Mouse (Mus musculus): ENCODE data around the gene Map2k6. TPM values are rescaled to one million over a fixed set of nuclear protein-coding genes. Genes with fewer than 3 reads are reported as not detected.

The Map2k6 gene
- polyA plus RNA-seq, 1 experiment from 2014 or later = 3.4 TPM

DNA sequence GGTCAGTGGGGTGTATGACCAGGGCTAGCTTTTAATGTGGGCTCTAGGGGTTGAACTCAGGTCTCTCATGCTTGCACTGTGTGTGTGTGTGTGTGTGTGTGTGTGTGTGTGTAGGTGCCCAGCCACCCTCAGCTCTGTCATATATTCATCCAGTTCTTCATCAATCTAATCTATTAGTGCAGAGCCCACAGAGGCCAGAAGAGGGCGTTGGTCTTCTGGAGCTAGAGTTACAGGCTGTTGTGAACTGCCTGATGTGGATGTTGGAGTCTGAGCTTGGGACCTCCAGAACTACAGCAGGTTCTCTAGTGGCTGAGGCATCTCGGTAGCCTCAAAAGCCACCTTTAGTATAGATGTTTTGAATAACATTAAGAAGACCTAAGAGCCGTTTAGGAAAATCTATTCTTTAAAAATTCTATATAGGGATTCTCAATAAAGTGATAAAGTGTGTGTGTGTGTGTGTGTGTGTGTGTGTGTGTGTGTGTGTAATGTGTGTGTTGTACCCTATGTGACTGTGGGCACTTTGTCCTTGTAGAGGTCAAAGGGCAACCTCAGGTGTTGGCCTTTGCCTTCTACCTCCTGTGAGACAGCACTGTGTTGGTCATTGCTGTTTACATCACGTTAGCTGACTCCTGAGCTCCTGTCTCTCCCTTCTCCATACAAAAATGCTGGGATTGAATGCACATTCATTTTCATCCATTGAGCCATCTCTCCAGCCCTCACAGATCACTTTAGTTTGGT, 96.6 kb downstream of the Map2k6 start:
- WGBS = 78% methylated on average over 4 of the region's 4 CpGs
- H3K27me3 ChIP-seq (replicated peaks; ENCODE audit: control insufficient read depth, insufficient read depth, low read length) = no peaks in the 10 kb centered on the region
- H3K4me3 ChIP-seq (ENCODE audit: low read depth, low read length) = no peak overlapping the region
- 0 out of 2 replicates have a peak, but pooled peaks have one; percentile 19 for TF ChIP-seq CTCF (IDR thresholded peaks at IDR 0.05; ENCODE audit: low read depth)
- no peak overlapping the region for H3K27ac ChIP-seq (ENCODE audit: low read depth, low read length)
- no peaks in the 10 kb centered on the region for H3K9me3 ChIP-seq (ENCODE audit: control insufficient read depth)
- no peak overlapping the region for H3K9ac ChIP-seq (ENCODE audit: low read depth, low read length)
- H3K36me3 ChIP-seq (ENCODE audit: control insufficient read depth, insufficient read depth) = peaks cover 42% of the 10 kb centered on the region
- no peak overlapping the region for H3K4me2 ChIP-seq (replicated peaks; ENCODE audit: low read depth)
- ATAC-seq = no peak
- H3K4me1 ChIP-seq (replicated peaks; ENCODE audit: control insufficient read depth, insufficient read depth, low read length) = no peaks in the 10 kb centered on the region

DNA sequence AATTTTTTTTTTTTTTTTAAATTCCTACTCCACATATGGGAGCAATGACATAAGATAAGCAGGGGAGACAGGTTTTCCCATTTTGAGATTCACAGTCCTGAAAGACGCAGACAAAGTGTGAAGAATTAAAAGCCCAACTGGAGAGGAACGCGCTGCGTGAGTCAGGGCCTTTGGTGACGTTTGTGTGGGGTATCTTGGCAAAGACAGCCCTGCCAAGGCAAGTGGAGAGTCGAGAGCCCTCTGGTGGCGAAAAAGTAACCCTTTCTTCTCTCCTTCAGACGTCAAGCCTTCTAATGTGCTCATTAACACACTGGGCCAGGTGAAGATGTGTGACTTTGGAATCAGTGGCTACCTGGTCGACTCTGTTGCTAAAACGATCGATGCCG, 97.1 kb downstream of the Map2k6 start:
- ATAC-seq = no peak
- Histone ChIP-seq H3K9me3 (ENCODE audit: control insufficient read depth) (no peaks in the 10 kb centered on the region), H3K4me3 (ENCODE audit: low read depth, low read length) (no peak overlapping the region), H3K36me3 (ENCODE audit: control insufficient read depth, insufficient read depth) (peaks cover 47% of the 10 kb centered on the region), H3K4me1 (replicated peaks; ENCODE audit: control insufficient read depth, insufficient read depth, low read length) (no peaks in the 10 kb centered on the region), H3K27ac (ENCODE audit: low read depth, low read length) (no peak overlapping the region), H3K9ac (ENCODE audit: low read depth, low read length) (no peak overlapping the region), H3K27me3 (replicated peaks; ENCODE audit: control insufficient read depth, insufficient read depth, low read length) (no peaks in the 10 kb centered on the region), H3K4me2 (replicated peaks; ENCODE audit: low read depth) (no peak overlapping the region)
- peak; percentile 82 for TF ChIP-seq CTCF (IDR thresholded peaks at IDR 0.05; ENCODE audit: low read depth)
- WGBS = 51% methylated on average over 12 of the region's 12 CpGs

DNA sequence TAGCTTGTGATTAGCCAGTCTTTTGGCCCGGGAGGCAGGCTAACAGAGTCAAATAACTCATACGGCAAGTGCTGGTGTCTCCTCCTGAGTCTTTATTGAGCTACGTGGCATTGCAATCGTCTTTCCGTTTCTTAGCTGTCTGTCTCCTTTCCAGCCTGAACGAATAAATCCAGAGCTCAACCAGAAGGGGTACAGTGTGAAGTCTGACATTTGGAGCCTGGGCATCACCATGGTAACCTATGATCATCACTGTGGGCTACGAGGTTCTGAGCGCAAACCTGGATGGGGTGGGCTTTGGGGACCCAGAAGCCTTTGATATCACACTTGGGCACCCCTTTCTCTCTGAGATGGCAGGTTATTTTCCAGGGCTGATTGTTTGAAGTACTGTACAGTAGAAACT, 98.8 kb downstream of the Map2k6 start:
- ATAC-seq = no peak
- Histone ChIP-seq H3K9me3 (ENCODE audit: control insufficient read depth) (no peaks in the 10 kb centered on the region), H3K4me3 (ENCODE audit: low read depth, low read length) (no peak overlapping the region), H3K27ac (ENCODE audit: low read depth, low read length) (no peak overlapping the region), H3K27me3 (replicated peaks; ENCODE audit: control insufficient read depth, insufficient read depth, low read length) (no peaks in the 10 kb centered on the region), H3K9ac (ENCODE audit: low read depth, low read length) (no peak overlapping the region), H3K4me1 (replicated peaks; ENCODE audit: control insufficient read depth, insufficient read depth, low read length) (no peaks in the 10 kb centered on the region), H3K4me2 (replicated peaks; ENCODE audit: low read depth) (no peak overlapping the region), H3K36me3 (ENCODE audit: control insufficient read depth, insufficient read depth) (peaks cover 37% of the 10 kb centered on the region)
- 89% methylated on average over 8 of the region's 8 CpGs for WGBS
- TF ChIP-seq CTCF (IDR thresholded peaks at IDR 0.05; ENCODE audit: low read depth) = no peak

DNA sequence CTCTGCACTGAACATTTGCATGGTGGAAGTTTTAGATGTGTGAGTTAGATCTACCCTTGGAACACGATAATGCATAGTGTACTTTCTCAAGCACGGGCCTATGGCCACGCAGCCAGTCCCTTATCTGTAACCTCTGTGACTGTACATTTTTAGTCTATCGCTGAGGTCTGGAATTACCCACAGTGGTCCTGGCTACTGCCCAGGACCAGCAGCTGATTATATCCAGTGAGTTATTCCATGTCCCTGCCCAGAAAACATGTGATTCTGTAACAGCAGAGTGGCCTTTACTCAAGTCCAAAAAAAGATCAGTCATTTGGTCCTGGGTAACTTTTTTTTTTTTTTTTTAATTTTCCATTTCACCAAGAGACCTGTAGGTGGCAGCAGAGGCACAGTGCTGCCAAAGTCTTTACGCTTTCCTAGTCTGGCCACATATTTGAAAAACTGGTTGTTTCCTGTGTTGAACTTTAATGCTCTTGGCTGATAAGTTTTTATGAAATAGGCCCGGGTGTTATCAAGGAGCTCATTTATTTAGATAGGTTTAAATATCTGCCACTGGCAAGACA, 99.8 kb downstream of the Map2k6 start:
- H3K9ac ChIP-seq (ENCODE audit: low read depth, low read length) = no peak overlapping the region
- H3K27me3 ChIP-seq (replicated peaks; ENCODE audit: control insufficient read depth, insufficient read depth, low read length) = no peaks in the 10 kb centered on the region
- no peaks in the 10 kb centered on the region for H3K4me1 ChIP-seq (replicated peaks; ENCODE audit: control insufficient read depth, insufficient read depth, low read length)
- ATAC-seq = 0 out of 2 replicates have a peak, but pooled peaks have one; percentile 40
- 42% methylated on average over 6 of the region's 6 CpGs for WGBS
- H3K4me3 ChIP-seq (ENCODE audit: low read depth, low read length) = no peak overlapping the region
- H3K27ac ChIP-seq (ENCODE audit: low read depth, low read length) = no peak overlapping the region
- peaks cover 27% of the 10 kb centered on the region for H3K36me3 ChIP-seq (ENCODE audit: control insufficient read depth, insufficient read depth)
- H3K9me3 ChIP-seq (ENCODE audit: control insufficient read depth) = no peaks in the 10 kb centered on the region
- H3K4me2 ChIP-seq (replicated peaks; ENCODE audit: low read depth) = no peak overlapping the region
- peak; percentile 87 for TF ChIP-seq CTCF (IDR thresholded peaks at IDR 0.05; ENCODE audit: low read depth)

DNA sequence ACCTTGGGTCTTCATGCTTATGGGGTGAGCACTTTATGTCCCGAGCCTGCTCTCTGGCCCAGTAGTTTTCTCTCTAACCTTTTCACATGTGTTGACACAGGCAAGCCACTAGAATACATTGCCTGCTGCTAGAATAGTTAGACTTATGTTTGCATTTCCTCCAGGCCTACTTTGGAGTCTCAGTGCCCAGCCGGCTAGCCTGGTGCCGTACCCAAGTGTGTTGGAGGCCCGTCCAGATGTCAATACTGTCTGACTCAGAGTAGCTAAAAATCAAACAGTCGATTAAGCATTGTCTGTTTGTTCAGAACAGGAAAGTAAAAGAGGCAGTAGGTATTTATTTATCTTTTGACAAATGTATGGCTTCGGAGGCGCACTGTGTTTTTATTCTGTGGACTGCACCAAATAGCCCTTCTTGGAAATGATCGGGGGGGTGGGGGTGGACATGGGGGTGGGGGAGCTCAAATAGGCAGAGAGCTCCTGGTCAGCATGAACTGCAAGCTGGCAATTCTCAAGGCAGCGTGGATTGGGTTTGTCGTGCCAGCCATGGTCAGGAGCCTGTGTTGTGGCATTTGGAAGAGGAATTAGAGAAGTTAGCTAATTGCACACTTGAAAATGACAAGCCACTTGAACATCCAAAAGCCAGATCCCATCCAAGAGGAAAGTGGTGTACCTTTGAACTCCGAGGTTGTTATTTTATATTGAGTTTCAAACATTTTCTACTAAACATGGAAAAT, 104.2 kb downstream of the Map2k6 start:
- no peak overlapping the region for H3K4me3 ChIP-seq (ENCODE audit: low read depth, low read length)
- no peaks in the 10 kb centered on the region for H3K4me1 ChIP-seq (replicated peaks; ENCODE audit: control insufficient read depth, insufficient read depth, low read length)
- H3K9ac ChIP-seq (ENCODE audit: low read depth, low read length) = no peak overlapping the region
- no peak for ATAC-seq
- no peak for TF ChIP-seq CTCF (IDR thresholded peaks at IDR 0.05; ENCODE audit: low read depth)
- H3K27ac ChIP-seq (ENCODE audit: low read depth, low read length) = no peak overlapping the region
- no peaks in the 10 kb centered on the region for H3K9me3 ChIP-seq (ENCODE audit: control insufficient read depth)
- no peaks in the 10 kb centered on the region for H3K27me3 ChIP-seq (replicated peaks; ENCODE audit: control insufficient read depth, insufficient read depth, low read length)
- peaks cover 28% of the 10 kb centered on the region for H3K36me3 ChIP-seq (ENCODE audit: control insufficient read depth, insufficient read depth)
- no peak overlapping the region for H3K4me2 ChIP-seq (replicated peaks; ENCODE audit: low read depth)
- WGBS = 66% methylated on average over 11 of the region's 11 CpGs

DNA sequence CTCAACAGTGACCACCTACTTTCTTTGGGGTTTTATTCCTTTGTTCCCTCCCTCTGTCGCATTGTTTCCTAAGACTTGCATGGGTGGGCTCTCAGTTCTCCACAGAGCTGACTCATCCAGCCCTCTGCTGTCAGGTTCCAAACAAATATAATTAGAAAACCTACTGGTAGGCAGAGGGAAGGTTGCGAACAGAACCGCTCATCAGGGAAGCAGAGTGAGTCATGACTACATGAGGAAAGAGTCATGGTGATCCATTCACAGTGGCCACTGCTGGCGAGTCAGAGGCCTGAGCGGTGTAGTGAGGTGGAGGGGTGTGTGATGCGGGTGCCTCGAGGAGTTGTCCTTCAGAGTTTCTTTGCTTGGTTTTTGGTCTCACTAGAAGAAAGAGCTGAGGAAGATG, 112.5 kb downstream of the Map2k6 start:
- Histone ChIP-seq H3K4me3 (ENCODE audit: low read depth, low read length) (no peak overlapping the region), H3K4me1 (replicated peaks; ENCODE audit: control insufficient read depth, insufficient read depth, low read length) (no peaks in the 10 kb centered on the region), H3K4me2 (replicated peaks; ENCODE audit: low read depth) (no peak overlapping the region), H3K36me3 (ENCODE audit: control insufficient read depth, insufficient read depth) (peaks cover 32% of the 10 kb centered on the region), H3K9ac (ENCODE audit: low read depth, low read length) (no peak overlapping the region), H3K27ac (ENCODE audit: low read depth, low read length) (no peak overlapping the region), H3K9me3 (ENCODE audit: control insufficient read depth) (no peaks in the 10 kb centered on the region), H3K27me3 (replicated peaks; ENCODE audit: control insufficient read depth, insufficient read depth, low read length) (no peaks in the 10 kb centered on the region)
- WGBS = 92% methylated on average over 7 of the region's 7 CpGs
- no peak for ATAC-seq
- TF ChIP-seq CTCF (IDR thresholded peaks at IDR 0.05; ENCODE audit: low read depth) = no peak
